Mouse (Mus musculus) intestine, embryonic 16.5 days (tissue): ENCODE measurements around the gene Pde10a. TPM values are rescaled to one million over a fixed set of nuclear protein-coding genes. Genes with fewer than 3 reads are reported as not detected.

ENCODE experiments used
- ATAC-seq: fragments of 200-750 bp; cut with Nextera tagmentation; 2 replicates; pipeline ENCODE4 v1.8.0; 2017; ENCODE audit warnings: moderate TSS enrichment, moderate library complexity
- H3K27ac ChIP-seq: fragments of 300-500 bp; sonication (generic); 2 replicates; pipeline ENCODE4 v1.5.1; 2014; ENCODE audit warnings: mild to moderate bottlenecking, low read length
- H3K27me3 ChIP-seq: fragments of 300-500 bp; sonication (generic); replicated peaks from 2 replicates; pipeline ENCODE4 v1.6.1; 2014; ENCODE audit warnings: low read length, control low read depth, mixed read lengths; ENCODE audit not compliant: control insufficient read depth, insufficient read depth
- H3K36me3 ChIP-seq: fragments of 300-500 bp; sonication (generic); 2 replicates; pipeline ENCODE4 v1.6.1; 2014; ENCODE audit warnings: low read length, control low read depth; ENCODE audit not compliant: control insufficient read depth, insufficient read depth
- H3K4me1 ChIP-seq: fragments of 300-500 bp; sonication (generic); 2 replicates; pipeline ENCODE4 v1.6.1; 2014; ENCODE audit warnings: low read length, control low read depth, mixed read lengths; ENCODE audit not compliant: control insufficient read depth, insufficient read depth
- H3K4me2 ChIP-seq: fragments of 300-500 bp; sonication (generic); 2 replicates; pipeline ENCODE4 v1.6.1; 2014; ENCODE audit warnings: low read depth, low read length, control low read depth
- H3K4me3 ChIP-seq: fragments of 300-500 bp; sonication (generic); 2 replicates; pipeline ENCODE4 v1.5.1; 2014; ENCODE audit warnings: mild to moderate bottlenecking, low read length
- H3K9ac ChIP-seq: fragments of 300-500 bp; sonication (generic); 2 replicates; pipeline ENCODE4 v1.6.1; 2014; ENCODE audit warnings: low read depth, low read length
- H3K9me3 ChIP-seq: fragments of 300-500 bp; sonication (generic); 2 replicates; pipeline ENCODE4 v1.6.1; 2016; ENCODE audit warnings: low read length, control low read depth; ENCODE audit not compliant: control insufficient read depth
- WGBS: fragments of 180-500 bp; shearing (Covaris S2); extraction: QIAGEN DNeasy Blood & Tissue Kit; methylation state at CpG from one replicate; pipeline ENCODE4 v1.1.7; 2014; 5-methylcytosine and 5-hydroxymethylcytosine counted together
- polyA plus RNA-seq: library from polyadenylated mRNA; unstranded; fragments of >200 nt; fragmentation: Nextera tagmentation; extraction: Ambion mirVana; gene quantifications from 2 replicates; pipeline ENCODE4 v1.2.1, GENCODE M21; 2015

The Pde10a gene
- polyA plus RNA-seq, 1 experiment from 2014 or later, result 1.0 TPM

GRCm38 (mm10) chr17:8523986-8524385 is 1.2 kb upstream of the Pde10a start:
- Histone ChIP-seq H3K36me3 (no peaks in the 10 kb centered on the region), H3K4me1 (peaks cover 17% of the 10 kb centered on the region), H3K27ac (no peak overlapping the region), H3K4me3 (peak overlapping the region; percentile 53), H3K9ac (peak overlapping the region; percentile 48; the same call in 1 of the 2 replicates), H3K27me3 (peaks cover 55% of the 10 kb centered on the region), H3K4me2 (peak overlapping the region; percentile 95), H3K9me3 (no peaks in the 10 kb centered on the region)
- WGBS, result 29% methylated on average over 3 of the region's 3 CpGs
- ATAC-seq, result no peak

GRCm38 (mm10) chr17:8524387-8525165 is 596 bp upstream of the Pde10a start:
- WGBS, result 2% methylated on average over 40 of the region's 45 CpGs
- Histone ChIP-seq H3K4me3 (peak overlapping the region; percentile 53), H3K4me1 (peaks cover 17% of the 10 kb centered on the region), H3K9me3 (no peaks in the 10 kb centered on the region), H3K27ac (no peak overlapping the region), H3K27me3 (peaks cover 55% of the 10 kb centered on the region), H3K4me2 (peak overlapping the region; percentile 95), H3K36me3 (no peaks in the 10 kb centered on the region), H3K9ac (peak overlapping the region; percentile 48)
- peak; percentile 81 for ATAC-seq

- peak overlapping the region; percentile 53 for H3K4me3 ChIP-seq
- H3K9me3 ChIP-seq, result no peaks in the 10 kb centered on the region
- 2% methylated on average over 21 of the region's 21 CpGs for WGBS
- peaks cover 17% of the 10 kb centered on the region for H3K4me1 ChIP-seq
- H3K27me3 ChIP-seq, result peaks cover 55% of the 10 kb centered on the region
- peak overlapping the region; percentile 95; the same call in 1 of the 2 replicates for H3K4me2 ChIP-seq
- H3K9ac ChIP-seq, result no peak overlapping the region
- H3K27ac ChIP-seq, result no peak overlapping the region
- no peaks in the 10 kb centered on the region for H3K36me3 ChIP-seq
- ATAC-seq, result no peak
Observed at GRCm38 (mm10) chr17:8525971-8526740, 984 bp downstream of the Pde10a start.

DNA sequence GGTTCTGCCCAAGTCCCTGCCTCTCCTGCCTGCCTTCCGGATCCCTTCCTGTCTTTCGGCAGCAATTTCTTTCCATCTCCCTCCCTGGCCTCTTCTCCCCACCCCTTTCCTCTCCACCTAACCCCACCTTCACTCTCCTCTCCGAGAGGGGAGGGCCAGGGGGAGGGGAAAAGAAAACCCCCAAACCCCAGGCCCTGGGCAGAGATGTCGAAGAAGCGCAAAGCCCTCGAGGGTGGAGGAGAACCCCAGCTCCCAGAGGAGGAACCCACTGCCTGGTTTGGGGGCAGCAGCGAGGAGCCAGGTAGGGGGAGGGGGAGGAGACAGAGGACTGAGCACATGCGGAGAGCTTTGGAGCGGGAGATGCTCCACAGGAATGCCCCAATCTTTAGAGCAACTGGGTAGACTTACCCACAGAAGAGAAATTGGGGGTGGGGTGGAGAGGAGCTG is 1.7 kb downstream of the Pde10a start:
- Histone ChIP-seq H3K27me3 (peaks cover 55% of the 10 kb centered on the region), H3K4me3 (no peak overlapping the region)
- no peak for ATAC-seq

DNA sequence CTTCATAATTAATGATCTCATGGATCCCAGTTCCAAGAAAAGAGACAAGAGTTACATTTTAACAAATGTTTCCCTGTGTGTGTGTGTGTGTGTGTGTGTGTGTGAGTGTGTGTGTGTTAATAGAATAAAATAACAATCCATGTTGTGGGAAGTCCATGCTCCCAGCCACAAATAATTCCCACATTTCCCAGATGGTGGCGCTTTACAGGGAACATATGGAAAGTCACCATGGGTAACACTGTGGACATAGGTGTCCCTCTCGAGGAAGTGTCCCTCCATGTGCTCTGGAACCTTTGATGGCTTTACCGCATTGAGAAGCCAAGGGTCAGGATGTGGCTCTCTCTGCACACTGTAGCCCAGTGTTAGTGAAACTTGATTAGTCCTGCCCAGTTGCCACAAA is 3.5 kb downstream of the Pde10a start:
- Histone ChIP-seq H3K4me2 (no peak overlapping the region), H3K27ac (no peak overlapping the region), H3K27me3 (peaks cover 40% of the 10 kb centered on the region), H3K9me3 (no peaks in the 10 kb centered on the region), H3K4me3 (no peak overlapping the region), H3K9ac (no peak overlapping the region), H3K4me1 (peaks cover 16% of the 10 kb centered on the region), H3K36me3 (no peaks in the 10 kb centered on the region)
- WGBS, result 77% methylated on average over 3 of the region's 3 CpGs
- ATAC-seq, result no peak

More for the DNA sequence above, 1.7 kb downstream of the Pde10a start:
- Histone ChIP-seq H3K4me2 (no peak overlapping the region), H3K4me1 (peaks cover 17% of the 10 kb centered on the region), H3K9me3 (no peaks in the 10 kb centered on the region), H3K27ac (no peak overlapping the region), H3K9ac (no peak overlapping the region), H3K36me3 (no peaks in the 10 kb centered on the region)
- WGBS, result 22% methylated on average over 9 of the region's 9 CpGs

- H3K36me3 ChIP-seq, result no peaks in the 10 kb centered on the region
- no peak overlapping the region for H3K27ac ChIP-seq
- no peak for ATAC-seq
- no peak overlapping the region for H3K9ac ChIP-seq
- H3K4me2 ChIP-seq, result no peak overlapping the region
- WGBS, result 66% methylated on average over 4 of the region's 4 CpGs
- H3K4me1 ChIP-seq, result no peaks in the 10 kb centered on the region
- 0 out of 2 replicates have a peak, but pooled peaks cover 4% of the 10 kb centered on the region for H3K27me3 ChIP-seq
- H3K4me3 ChIP-seq, result no peak overlapping the region
- H3K9me3 ChIP-seq, result no peaks in the 10 kb centered on the region
Observed at GRCm38 (mm10) chr17:8532609-8533008, 7.4 kb downstream of the Pde10a start.

DNA sequence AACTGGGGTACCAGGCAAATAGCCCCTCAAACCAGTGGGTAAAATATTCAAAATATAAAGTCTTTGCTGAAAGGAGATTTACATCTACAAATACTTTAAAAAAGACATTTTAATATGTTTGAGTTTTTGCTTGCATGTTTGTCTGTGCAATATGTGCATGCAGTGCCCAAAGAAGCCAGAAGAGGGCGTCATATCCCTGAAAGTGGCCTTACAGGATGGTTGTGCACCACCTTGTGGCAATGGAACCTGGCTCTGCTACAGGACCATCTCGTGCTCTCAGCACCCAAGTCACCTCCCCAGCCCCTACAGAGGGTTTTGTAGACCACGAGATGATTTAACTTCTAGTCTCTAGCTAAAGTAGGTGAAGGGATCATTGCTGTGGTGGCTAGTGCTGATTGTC is 8.7 kb downstream of the Pde10a start:
- Histone ChIP-seq H3K4me1 (no peaks in the 10 kb centered on the region), H3K4me2 (no peak overlapping the region), H3K9ac (no peak overlapping the region), H3K27ac (no peak overlapping the region), H3K27me3 (no peaks in the 10 kb centered on the region), H3K4me3 (no peak overlapping the region), H3K36me3 (no peaks in the 10 kb centered on the region), H3K9me3 (no peaks in the 10 kb centered on the region)
- 47% methylated on average over 3 of the region's 3 CpGs for WGBS
- ATAC-seq, result no peak

- H3K27ac ChIP-seq, result no peak overlapping the region
- no peak overlapping the region for H3K9ac ChIP-seq
- no peak overlapping the region for H3K4me2 ChIP-seq
- H3K4me3 ChIP-seq, result no peak overlapping the region
- WGBS, result 69% methylated on average over 6 of the region's 6 CpGs
- H3K4me1 ChIP-seq, result no peaks in the 10 kb centered on the region
- no peaks in the 10 kb centered on the region for H3K9me3 ChIP-seq
- no peaks in the 10 kb centered on the region for H3K27me3 ChIP-seq
- no peak for ATAC-seq
- no peaks in the 10 kb centered on the region for H3K36me3 ChIP-seq
Observed at GRCm38 (mm10) chr17:8536522-8536921, 11.3 kb downstream of the Pde10a start.

DNA sequence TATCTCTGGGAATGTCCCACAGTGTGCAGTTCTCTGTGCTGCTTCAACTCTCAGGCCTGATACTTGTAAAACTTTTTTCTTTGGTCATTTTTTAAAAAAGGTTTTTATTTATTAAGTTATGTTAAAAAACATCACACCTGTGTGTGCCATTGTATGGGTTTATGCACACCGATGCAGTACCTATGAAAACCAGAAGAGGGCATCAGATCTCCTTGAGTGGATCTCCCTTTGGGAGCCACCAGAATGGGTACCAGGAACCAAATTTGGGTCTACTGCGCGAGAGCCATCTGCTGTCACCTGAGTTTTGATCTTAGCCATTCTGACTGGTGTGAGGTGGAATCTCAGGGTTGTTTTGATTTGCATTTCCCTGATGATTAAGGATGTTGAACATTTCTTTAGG is 12.9 kb downstream of the Pde10a start:
- 67% methylated on average over 3 of the region's 3 CpGs for WGBS
- H3K36me3 ChIP-seq, result no peaks in the 10 kb centered on the region
- no peak overlapping the region for H3K9ac ChIP-seq
- no peak overlapping the region for H3K4me3 ChIP-seq
- no peak for ATAC-seq
- H3K27ac ChIP-seq, result no peak overlapping the region
- no peaks in the 10 kb centered on the region for H3K9me3 ChIP-seq
- H3K4me1 ChIP-seq, result no peaks in the 10 kb centered on the region
- no peak overlapping the region for H3K4me2 ChIP-seq
- no peaks in the 10 kb centered on the region for H3K27me3 ChIP-seq
